Mouse (Mus musculus): ENCODE data around the gene Hnrnpl.

- TF ChIP-seq CTCF (IDR thresholded peaks at IDR 0.05; ENCODE audit: extremely low read depth, insufficient read length, insufficient replicate concordance, low read depth, low read length) (no peak), POLR2A (IDR thresholded peaks at IDR 0.05; ENCODE audit: low read depth, low read length) (no peak)
These were observed 27.1 kb upstream of the Hnrnpl start for GRCm38 (mm10) chr7:28781261-28781663.
